Mouse (Mus musculus) hindbrain, embryonic 14.5 days (tissue): Measurements from ENCODE around the gene Hsp90aa1. TPM values are rescaled to one million over a fixed set of nuclear protein-coding genes. Genes with fewer than 3 reads are reported as not detected.
"Not testable (repeated sequence)": the region's sequence is repeated elsewhere in the genome, so short reads cannot be mapped to it uniquely, and the experiment has no call there.

Source experiments
- ATAC-seq: fragments of 200-750 bp; cut with Nextera tagmentation; 2 replicates; pipeline ENCODE4 v1.8.0; 2017; ENCODE audit warnings: moderate number of reproducible peaks, mild to moderate bottlenecking, moderate TSS enrichment, moderate library complexity; ENCODE audit not compliant: low FRiP score
- DNase-seq: peaks from one replicate; pipeline ENCODE4 v3.0.0-alpha.2; 2015; ENCODE audit warnings: low spot score
- H3K27ac ChIP-seq: fragments of 300-500 bp; sonication (generic); 2 replicates; pipeline ENCODE4 v1.5.1; 2014; ENCODE audit warnings: mild to moderate bottlenecking, moderate library complexity
- H3K27me3 ChIP-seq: fragments of 300-500 bp; sonication (generic); 2 replicates; pipeline ENCODE4 v1.6.1; 2014; ENCODE audit warnings: mild to moderate bottlenecking, low read length, mixed read lengths; ENCODE audit not compliant: control insufficient read depth, insufficient read depth
- H3K36me3 ChIP-seq: fragments of 300-500 bp; sonication (generic); replicated peaks from 2 replicates; pipeline ENCODE4 v1.6.1; 2014; ENCODE audit not compliant: control insufficient read depth, insufficient read depth
- H3K4me1 ChIP-seq: fragments of 300-500 bp; sonication (generic); replicated peaks from 2 replicates; pipeline ENCODE4 v1.6.1; 2014; ENCODE audit warnings: antibody characterized with exemption, low read length, mixed read lengths; ENCODE audit not compliant: control insufficient read depth, insufficient read depth
- H3K4me2 ChIP-seq: fragments of 300-500 bp; sonication (generic); replicated peaks from 2 replicates; pipeline ENCODE4 v1.6.1; 2014; ENCODE audit warnings: mild to moderate bottlenecking, moderate library complexity
- H3K4me3 ChIP-seq: fragments of 300-500 bp; sonication (generic); replicated peaks from 2 replicates; pipeline ENCODE4 v1.5.1; 2014; ENCODE audit warnings: mild to moderate bottlenecking, low read length
- H3K9ac ChIP-seq: fragments of 300-500 bp; sonication (generic); 2 replicates; pipeline ENCODE4 v1.6.1; 2014
- H3K9me3 ChIP-seq: fragments of 300-500 bp; sonication (generic); 2 replicates; pipeline ENCODE4 v1.6.1; 2016; ENCODE audit warnings: low read length; ENCODE audit not compliant: control insufficient read depth
- WGBS: fragments of 180-500 bp; shearing (Covaris S2); extraction: QIAGEN DNeasy Blood & Tissue Kit; methylation state at CpG from one replicate; pipeline ENCODE4 v1.1.7; 2014; 5-methylcytosine and 5-hydroxymethylcytosine counted together
- polyA plus RNA-seq: library from polyadenylated mRNA; unstranded; fragments of >200 nt; fragmentation: Nextera tagmentation; extraction: Ambion mirVana; gene quantifications from 2 replicates; pipeline ENCODE4 v1.2.1, GENCODE M21; 2014

Hsp90aa1 gene
- polyA plus RNA-seq, 1 experiment from 2014 or later = 1,430 TPM

DNA sequence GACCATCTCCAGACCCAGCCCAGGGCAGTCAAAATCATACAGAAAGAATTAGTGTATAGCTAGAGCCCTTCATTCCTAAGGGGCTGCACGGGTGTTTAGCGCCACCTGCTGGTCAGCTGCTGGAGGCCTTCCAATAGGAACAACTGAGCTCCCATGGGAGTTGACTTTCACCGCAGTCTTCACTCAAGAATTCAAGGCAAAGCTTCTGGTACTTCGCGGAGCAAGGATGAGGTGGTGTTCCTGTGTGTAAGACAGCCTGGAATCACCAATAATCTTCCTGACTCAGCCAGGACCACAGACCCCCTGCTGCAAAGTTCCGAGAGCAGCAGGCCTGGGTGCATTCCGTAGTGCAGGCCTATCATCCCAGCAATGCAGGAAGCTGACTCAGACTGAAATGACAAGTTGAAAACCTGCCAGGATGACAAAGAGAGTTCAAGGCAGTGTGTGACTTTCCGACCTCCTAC, 512 bp upstream of the Hsp90aa1 start:
- whole genome bisulfite sequencing = 33% methylated on average over 8 of the region's 8 CpGs
- Histone ChIP-seq H3K27me3 (no peaks in the 10 kb centered on the region), H3K4me1 (0 out of 2 replicates have a peak, but pooled peaks cover 6% of the 10 kb centered on the region), H3K27ac (no peak overlapping the region), H3K4me2 (no peak overlapping the region), H3K9me3 (no peaks in the 10 kb centered on the region), H3K4me3 (no peak overlapping the region), H3K9ac (no peak overlapping the region), H3K36me3 (no peaks in the 10 kb centered on the region)
- 0 out of 2 replicates have a peak, but pooled peaks have one; percentile 40 for ATAC-seq
- DNase-seq = peak; percentile 91

- not testable (repeated sequence) for H3K36me3 ChIP-seq, H3K4me2 ChIP-seq, H3K4me3 ChIP-seq, ATAC-seq, H3K27me3 ChIP-seq, H3K27ac ChIP-seq, DNase-seq, H3K4me1 ChIP-seq, H3K9me3 ChIP-seq, H3K9ac ChIP-seq
- 37% methylated on average over 3 of the region's 3 CpGs for WGBS
Observed at GRCm38 (mm10) chr12:110701363-110701762, 1.2 kb downstream of the Hsp90aa1 start.

- no peaks in the 10 kb centered on the region for H3K27me3 ChIP-seq
- DNase-seq (no peak), ATAC-seq (no peak)
- no peak overlapping the region for H3K4me3 ChIP-seq
- no peaks in the 10 kb centered on the region for H3K36me3 ChIP-seq
- 75% methylated on average over 2 of the region's 2 CpGs for WGBS
- H3K9me3 ChIP-seq = no peaks in the 10 kb centered on the region
- no peak overlapping the region for H3K9ac ChIP-seq
- H3K4me2 ChIP-seq = no peak overlapping the region
- H3K27ac ChIP-seq = no peak overlapping the region
- H3K4me1 ChIP-seq = no peaks in the 10 kb centered on the region; the same call in 1 of the 2 replicates
Observed at GRCm38 (mm10) chr12:110700730-110701129, 1.8 kb downstream of the Hsp90aa1 start.

GRCm38 (mm10) chr12:110699171-110699547, 3.4 kb downstream of the Hsp90aa1 start:
- no peak for ATAC-seq
- 62% methylated on average over 2 of the region's 2 CpGs for WGBS
- no peak overlapping the region for H3K9ac ChIP-seq

DNA sequence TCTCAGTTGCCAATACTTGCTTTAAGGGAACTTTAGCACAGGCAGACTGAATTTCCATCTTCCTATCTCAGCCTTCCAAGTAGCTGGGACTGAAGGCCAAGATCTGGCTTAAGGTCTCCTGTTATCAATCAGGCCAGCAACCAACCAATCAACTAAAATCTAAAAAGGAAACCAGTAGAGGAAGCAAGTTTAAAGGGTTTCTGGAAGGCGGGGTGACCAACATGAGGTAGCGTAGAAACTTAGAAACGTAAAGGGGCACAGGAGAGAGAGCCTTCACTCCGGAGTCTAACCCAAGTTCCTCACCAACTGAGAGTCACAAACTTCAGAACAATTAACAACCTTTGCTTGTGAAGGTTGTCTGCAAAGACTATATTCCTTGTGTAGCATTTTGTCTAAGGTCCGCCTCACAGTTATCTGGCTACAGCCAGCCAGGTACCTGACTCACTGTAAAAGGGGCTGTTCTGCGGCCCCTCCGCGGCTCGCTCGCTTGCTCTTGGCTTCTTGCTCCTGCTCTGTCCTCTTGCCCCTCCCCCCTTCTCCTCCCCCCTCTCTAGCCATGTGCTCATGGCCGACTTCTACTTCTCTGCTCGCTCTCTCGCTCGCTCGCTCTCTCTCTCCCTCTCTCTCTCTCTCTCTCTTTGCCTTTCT, 3.9 kb downstream of the Hsp90aa1 start:
- Histone ChIP-seq H3K4me2 (no peak overlapping the region), H3K9me3 (no peaks in the 10 kb centered on the region), H3K9ac (no peak overlapping the region), H3K4me3 (no peak overlapping the region), H3K27ac (no peak overlapping the region), H3K36me3 (peaks cover 12% of the 10 kb centered on the region), H3K27me3 (no peaks in the 10 kb centered on the region), H3K4me1 (peaks cover 8% of the 10 kb centered on the region)
- DNase-seq (no peak), ATAC-seq (no peak)
- WGBS = 53% methylated on average over 15 of the region's 15 CpGs

More at GRCm38 (mm10) chr12:110699171-110699547, 3.4 kb downstream of the Hsp90aa1 start:
- no peaks in the 10 kb centered on the region for H3K27me3 ChIP-seq
- no peak for DNase-seq
- peaks cover 8% of the 10 kb centered on the region for H3K4me1 ChIP-seq
- no peak overlapping the region for H3K27ac ChIP-seq
- H3K4me3 ChIP-seq = no peak overlapping the region
- no peaks in the 10 kb centered on the region for H3K9me3 ChIP-seq
- H3K36me3 ChIP-seq = peaks cover 8% of the 10 kb centered on the region
- no peak overlapping the region for H3K4me2 ChIP-seq

DNA sequence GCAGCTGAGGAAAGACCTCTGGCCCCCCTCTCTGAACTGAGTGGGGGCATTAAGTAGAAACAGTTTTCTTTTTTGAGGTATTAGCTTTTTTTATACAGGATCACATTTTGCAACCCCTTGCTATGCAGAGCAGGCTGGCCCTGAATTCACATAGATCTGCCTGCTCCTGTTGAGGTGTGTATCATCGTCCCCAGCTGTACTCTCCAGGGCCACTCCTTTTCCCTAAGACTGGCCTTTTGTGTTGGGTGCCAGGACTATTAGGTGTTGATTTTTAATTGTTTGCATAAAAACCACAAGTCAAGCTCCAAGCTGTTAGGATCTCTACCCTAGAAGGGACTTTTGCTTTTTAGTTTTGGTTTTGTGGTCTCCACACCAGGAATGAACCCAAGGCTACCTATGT, 4.4 kb downstream of the Hsp90aa1 start:
- no peak for DNase-seq
- Histone ChIP-seq H3K4me1 (peaks cover 8% of the 10 kb centered on the region), H3K9ac (no peak overlapping the region), H3K27me3 (no peaks in the 10 kb centered on the region), H3K27ac (no peak overlapping the region), H3K4me3 (no peak overlapping the region), H3K9me3 (no peaks in the 10 kb centered on the region), H3K4me2 (no peak overlapping the region), H3K36me3 (peaks cover 17% of the 10 kb centered on the region)
- no peak for ATAC-seq
- 83% methylated on average over 1 of the region's 1 CpGs for WGBS

DNA sequence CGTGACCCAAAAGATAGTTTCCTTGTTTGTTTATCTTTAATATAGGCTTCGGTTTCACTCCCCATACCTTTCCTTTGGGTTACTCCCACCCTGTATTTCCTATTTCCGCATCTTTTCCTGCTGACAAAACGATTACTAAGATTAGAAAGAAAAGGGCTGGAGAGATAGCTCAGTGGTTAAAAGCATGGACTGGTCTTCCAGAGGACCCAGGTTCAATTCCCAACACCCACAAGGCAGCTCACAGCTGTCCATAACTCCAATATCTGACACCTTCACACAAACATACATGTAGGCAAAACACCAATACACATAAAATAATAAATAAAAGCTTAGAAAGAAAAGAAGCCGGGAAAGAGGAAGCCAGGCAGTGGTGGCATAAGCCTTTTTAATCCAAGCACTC, 5.1 kb downstream of the Hsp90aa1 start:
- DNase-seq = no peak
- H3K4me1 ChIP-seq = peaks cover 8% of the 10 kb centered on the region
- no peak overlapping the region for H3K4me2 ChIP-seq
- H3K4me3 ChIP-seq = no peak overlapping the region
- peak overlapping the region; percentile 80; the same call in 1 of the 2 replicates for H3K9ac ChIP-seq
- H3K36me3 ChIP-seq = peaks cover 24% of the 10 kb centered on the region
- ATAC-seq = no peak
- no peaks in the 10 kb centered on the region for H3K27me3 ChIP-seq
- no peaks in the 10 kb centered on the region for H3K9me3 ChIP-seq
- 80% methylated on average over 5 of the region's 5 CpGs for WGBS
- 0 out of 2 replicates have a peak overlapping the region, but pooled peaks have one; percentile 85 for H3K27ac ChIP-seq

DNA sequence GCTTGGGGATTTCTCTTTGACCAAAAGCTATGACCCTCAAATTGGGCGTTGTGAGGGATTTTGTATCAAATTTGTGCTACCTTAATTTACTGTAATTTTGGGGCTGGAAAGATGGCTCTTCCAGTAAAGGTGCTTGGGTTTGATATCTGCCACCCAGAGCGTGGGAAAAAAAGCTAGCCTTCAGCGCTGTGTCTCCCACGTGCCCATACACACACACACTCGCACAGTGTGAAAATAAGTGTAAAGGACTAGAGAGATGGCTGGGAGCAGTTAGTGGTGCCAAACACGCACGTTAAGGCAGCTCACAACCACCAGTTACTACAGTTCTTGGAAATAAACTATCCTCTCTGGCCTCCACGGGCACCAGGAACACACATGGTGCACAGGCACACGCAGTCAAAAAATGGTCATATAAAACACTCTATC, 5.5 kb downstream of the Hsp90aa1 start:
- Histone ChIP-seq H3K27me3 (no peaks in the 10 kb centered on the region), H3K27ac (peak overlapping the region; percentile 85), H3K4me1 (peaks cover 8% of the 10 kb centered on the region), H3K4me2 (peak overlapping the region; percentile 79), H3K9ac (peak overlapping the region; percentile 80), H3K36me3 (peaks cover 26% of the 10 kb centered on the region), H3K9me3 (no peaks in the 10 kb centered on the region), H3K4me3 (peak overlapping the region; percentile 69)
- 52% methylated on average over 9 of the region's 9 CpGs for WGBS
- ATAC-seq (no peak), DNase-seq (no peak)

DNA sequence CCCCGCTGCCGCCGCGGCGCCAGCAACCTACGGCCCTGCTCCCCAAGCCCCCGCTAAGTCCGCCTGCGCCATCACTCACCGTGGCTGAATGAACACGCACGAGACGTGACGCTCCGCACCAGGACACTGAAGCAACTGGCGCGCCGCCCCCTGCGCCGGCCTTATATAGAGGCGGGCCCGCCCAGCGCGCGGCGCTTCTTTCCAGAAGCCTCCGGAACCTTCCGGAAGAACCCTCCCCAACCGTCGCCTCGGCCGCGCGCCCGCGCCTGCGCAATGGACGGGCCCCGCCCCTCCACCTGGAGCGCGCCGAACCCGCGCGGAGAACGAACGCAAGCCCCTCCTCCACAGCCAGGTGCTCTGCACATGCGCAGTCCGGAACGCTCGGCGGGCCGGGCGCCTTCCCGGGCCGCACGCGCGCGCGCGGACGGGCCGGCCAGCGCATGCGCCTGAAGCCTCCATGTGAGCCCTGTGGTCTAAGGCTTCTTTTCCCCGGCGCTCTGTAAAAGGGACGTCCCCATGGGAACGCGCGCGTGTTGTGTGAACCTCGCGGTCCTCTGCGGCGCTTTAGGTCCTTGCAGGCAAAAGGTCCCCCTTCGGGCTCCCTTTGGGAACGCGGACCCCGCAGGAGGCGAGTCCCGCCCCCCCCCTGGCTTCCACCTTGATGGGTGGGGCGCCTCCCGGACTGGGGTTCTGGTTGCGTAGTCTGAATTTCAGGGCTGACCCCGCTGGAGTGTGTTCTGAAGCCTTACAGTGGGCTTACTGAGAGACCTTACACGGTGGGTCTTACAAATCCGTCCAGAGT, 6.2 kb downstream of the Hsp90aa1 start:
- Histone ChIP-seq H3K27me3 (no peaks in the 10 kb centered on the region), H3K27ac (peak overlapping the region; percentile 94), H3K9ac (peak overlapping the region; percentile 89), H3K9me3 (no peaks in the 10 kb centered on the region), H3K4me3 (peak overlapping the region; percentile 69), H3K4me2 (peak overlapping the region; percentile 79), H3K4me1 (peaks cover 8% of the 10 kb centered on the region), H3K36me3 (peaks cover 32% of the 10 kb centered on the region)
- under 1% methylated on average over 83 of the region's 89 CpGs for WGBS
- ATAC-seq (peak; percentile 97), DNase-seq (peak; percentile 99)
